Mouse (Mus musculus) cerebellum, postnatal 10 days (tissue): ENCODE measurements around the gene Kif5a.

Source experiments
- DNase-seq, 2 experiments: peaks; one replicate each; pipeline ENCODE4 v3.0.0; 2021; ENCODE audit warnings: mixed read lengths in 2 of 2

Gene Kif5a

GRCm38 (mm10) chr10:127264336-127264735 lies 1.2 kb upstream of the Kif5a start:
- DNase-seq, result peak; percentile 43 to 50

- peak; percentile 28 to 38 for DNase-seq
Measured at GRCm38 (mm10) chr10:127263631-127264030, 483 bp upstream of the Kif5a start.

- peak; percentile 57 to 69 for DNase-seq
Measured at GRCm38 (mm10) chr10:127261706-127262547, 1.2 kb downstream of the Kif5a start.

DNA sequence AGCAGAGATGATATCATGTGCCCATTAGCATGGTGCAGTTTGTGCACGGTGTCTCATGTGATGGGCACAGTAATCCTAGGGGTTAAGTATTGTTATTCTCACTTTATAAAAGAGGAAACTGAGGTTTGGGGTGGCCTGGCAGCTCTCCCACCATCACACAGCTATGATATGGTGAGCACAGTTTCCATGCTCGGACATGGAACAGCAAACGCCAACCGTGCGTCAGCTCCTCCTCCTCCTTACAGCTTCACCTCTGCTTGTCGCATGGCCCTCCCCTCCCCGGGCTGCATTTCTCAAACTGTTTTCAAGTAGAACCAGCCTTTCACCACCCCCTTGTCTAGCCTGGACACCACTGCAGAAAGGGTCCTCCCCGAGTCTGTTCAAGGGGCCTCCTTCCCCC lies 4.7 kb downstream of the Kif5a start:
- DNase-seq, result no peak

- DNase-seq, result no peak
Measured at GRCm38 (mm10) chr10:127257790-127258189, 5.4 kb downstream of the Kif5a start.

DNA sequence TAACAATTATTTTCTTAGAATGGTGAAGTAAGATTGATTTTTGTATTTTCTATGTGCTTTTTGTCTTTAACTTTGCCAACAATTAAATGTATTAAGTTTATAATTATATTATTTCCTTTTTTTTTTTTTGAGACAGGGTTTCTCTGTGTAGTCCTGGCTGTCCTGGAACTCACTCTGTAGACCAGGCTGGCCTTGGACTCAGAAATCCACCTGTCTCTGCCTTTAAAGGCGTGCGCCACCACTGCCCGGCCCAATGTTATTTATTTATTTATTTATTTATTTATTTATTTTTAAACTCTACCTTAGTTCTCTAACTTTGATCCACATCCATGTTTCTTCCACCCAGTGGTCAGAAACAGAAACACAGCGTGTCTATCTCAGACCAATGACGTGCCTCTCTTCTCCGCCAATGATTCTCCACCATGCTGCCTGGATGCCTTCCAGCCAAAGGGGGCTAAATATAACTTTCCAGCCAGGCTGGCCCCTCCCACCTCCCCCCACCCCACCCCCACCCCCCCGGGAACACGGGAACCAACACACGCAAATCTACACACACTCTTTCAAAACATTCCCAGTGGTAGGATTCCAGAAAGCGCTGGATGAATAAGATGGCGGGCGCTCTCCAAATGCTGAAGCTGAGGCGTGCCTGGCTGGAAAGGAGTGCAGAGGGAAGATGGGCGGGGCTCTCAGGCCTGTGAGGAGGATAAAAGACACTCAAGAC lies 7.4 kb downstream of the Kif5a start:
- peak; percentile 74 to 81 for DNase-seq

- DNase-seq, result no peak
Measured at GRCm38 (mm10) chr10:127250810-127251209, 12.3 kb downstream of the Kif5a start.

DNA sequence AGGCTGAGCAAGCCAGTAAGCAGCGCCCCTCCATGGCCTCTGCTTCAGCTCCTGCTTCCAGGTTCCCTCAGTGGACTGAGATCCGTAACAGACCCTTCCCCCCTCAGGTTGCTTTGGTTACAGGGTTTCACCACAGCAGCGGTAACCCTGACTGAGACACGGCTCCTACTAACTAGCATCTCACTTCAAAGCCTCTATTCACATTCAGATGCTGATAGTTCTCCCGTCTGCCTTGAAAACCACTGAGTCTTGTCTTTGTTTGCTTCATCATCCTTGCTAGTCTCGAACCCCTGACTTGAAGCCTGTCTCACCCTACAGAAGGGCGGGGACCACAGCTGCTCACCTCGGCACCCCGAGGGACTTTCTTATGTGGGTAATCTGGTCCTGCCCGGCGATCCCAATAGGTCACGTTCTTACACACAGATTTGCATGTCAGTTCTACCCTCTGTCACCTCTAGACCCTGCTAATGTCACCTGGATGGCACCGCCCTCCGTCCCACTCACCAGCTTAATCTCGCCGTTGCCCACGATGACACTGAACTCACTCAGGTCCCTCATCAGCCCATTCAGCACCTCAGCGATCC lies 24.8 kb downstream of the Kif5a start:
- no peak for DNase-seq

DNA sequence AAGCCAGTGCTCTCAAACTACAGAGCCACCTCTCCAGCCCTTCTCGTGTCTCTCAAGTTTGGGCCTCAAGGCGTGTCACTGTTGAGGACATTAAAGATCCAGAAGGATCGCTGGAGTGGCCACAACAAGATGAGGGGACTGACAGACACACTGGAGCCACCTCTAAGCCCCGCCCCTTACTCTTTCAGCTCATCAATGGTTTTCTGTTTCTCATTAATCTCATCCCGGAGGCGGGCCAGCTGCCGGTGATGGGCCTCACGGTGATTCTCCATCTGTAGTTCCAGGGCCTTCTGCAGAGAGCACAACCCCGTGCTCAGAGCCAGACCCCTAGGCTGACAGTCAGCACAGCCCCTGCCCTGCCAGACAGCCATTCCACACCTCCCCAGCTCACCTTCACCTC lies 26.6 kb downstream of the Kif5a start:
- DNase-seq, result no peak

- DNase-seq, result peak; percentile 27 to 42
Measured at GRCm38 (mm10) chr10:127233141-127233540, 30.0 kb downstream of the Kif5a start.

DNA sequence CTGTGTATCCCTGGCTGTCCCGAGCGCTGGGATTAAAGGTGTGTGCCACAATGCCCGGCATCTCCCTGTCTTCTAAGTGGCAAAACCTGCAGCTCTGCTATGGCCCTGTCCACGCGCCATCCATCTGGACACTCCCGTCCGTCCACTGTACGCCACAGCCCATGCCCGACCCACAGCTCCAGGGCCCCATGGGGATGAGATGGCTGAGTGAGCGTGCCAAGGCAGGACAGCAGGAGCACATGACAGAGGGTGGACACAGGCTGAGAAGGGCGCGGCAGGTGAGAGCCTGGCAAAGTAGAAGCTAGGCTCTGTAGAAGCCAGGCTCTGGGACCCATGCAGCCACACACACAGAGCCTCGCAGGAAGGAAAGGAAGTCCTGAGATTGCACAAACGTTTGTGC lies 31.4 kb downstream of the Kif5a start:
- peak; percentile 39 to 43 for DNase-seq

GRCm38 (mm10) chr10:127230693-127231092 lies 32.5 kb downstream of the Kif5a start:
- DNase-seq, result no peak

DNA sequence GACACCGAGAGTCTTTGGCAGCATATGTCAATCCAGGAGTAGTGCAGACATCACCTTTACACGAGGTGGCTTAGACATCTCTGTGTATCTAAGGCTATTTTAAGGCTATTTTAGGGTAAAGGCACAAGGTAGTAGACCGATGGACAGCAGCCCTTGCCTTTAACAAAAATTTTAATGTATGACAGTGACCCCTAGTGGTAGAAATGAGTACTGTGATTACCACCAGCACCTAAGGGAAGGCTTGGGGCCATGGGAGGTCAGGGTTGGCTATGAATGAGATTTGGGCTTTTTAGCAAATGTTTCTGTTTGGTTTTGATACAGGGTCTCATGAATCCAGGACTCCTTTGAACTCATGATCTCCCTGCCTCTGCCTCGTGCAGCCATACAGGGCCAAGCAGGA lies 34.3 kb downstream of the Kif5a start:
- peak; percentile 70 to 92 for DNase-seq

DNA sequence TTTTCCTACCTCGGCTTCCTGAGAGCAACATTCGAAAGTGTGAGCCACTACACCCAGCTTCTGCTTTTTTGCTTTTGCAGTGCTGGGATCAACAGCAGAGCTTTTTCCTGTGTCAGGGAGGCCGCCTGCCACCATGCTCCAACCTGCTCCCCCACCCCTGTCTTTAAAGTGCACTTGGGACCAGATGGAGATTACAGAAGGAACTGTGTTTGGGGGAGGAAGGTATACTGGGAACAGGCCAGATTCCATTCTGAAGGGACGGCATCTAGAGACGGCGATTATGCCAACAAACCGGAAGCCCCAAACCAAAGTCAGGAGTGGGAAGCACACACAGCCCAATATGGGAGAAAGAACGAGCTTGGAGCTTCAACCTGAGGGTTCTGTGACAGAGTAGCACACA lies 36.0 kb downstream of the Kif5a start:
- no peak for DNase-seq

GRCm38 (mm10) chr10:127226318-127226895 lies 36.7 kb downstream of the Kif5a start:
- DNase-seq, result peak; percentile 44 to 49

GRCm38 (mm10) chr10:127225732-127226131 lies 37.4 kb downstream of the Kif5a start:
- DNase-seq, result no peak

- no peak for DNase-seq
Measured at GRCm38 (mm10) chr10:127225213-127225612, 37.9 kb downstream of the Kif5a start.

GRCm38 (mm10) chr10:127218339-127218738 lies 44.8 kb downstream of the Kif5a start:
- DNase-seq, result no peak

DNA sequence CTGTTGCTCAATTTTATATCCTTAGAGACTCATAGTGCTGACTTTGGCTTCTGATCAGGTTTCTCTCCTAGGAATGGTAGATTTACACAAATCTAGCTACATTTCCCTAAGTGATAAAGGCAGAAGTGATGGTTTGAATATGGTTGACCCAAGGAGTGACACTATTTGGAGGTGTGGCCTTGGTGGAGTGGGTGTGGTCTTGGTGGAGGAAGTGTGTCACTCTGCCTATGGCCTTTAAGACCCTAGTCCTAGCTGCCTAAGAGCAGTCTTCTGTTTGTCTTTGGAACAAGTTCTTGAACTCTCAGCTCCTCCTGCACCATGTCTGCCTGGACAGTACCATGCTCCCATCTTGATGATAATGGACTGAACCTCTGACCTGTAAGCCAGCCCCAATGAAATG lies 46.0 kb downstream of the Kif5a start:
- peak in 1 of 2 experiments; percentile 0 for DNase-seq

DNA sequence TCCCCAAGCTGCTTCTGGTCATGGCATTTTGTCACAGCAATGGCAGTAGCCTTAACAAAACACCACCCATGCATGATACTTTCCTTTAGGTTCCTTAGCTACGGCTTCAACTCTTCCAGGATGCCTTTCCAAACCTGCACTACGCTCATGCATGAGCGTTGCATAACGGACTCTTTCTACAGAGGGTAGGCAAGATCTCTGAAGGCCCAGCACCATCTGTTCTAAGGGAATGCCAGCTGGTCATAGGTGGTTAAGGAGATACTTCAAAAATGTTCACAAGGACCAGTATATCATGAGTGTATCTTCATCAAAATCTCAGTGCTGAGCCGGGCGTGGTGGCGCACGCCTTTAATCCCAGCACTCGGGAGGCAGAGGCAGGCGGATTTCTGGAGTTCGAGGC lies 46.7 kb downstream of the Kif5a start:
- peak in 1 of 2 experiments; percentile 3 for DNase-seq

DNA sequence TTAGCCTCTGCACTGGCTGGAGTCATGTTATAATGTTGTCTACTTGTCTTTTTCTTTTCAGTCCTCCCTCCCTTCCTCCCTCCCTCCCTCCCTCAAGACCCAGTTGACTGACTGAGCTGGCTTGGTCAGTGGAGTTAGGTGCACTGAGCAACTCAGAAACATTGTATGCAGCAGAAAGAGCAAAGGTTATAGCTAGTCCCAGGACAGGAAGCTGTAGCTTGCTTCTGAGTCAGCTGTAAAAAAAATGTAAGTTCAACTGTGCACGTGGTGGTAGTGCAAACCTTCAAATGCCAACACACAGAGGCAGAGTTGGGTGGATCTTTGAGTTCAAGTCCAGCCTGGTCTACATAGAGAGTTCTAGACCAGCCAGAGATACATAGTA lies 48.7 kb downstream of the Kif5a start:
- DNase-seq, result no peak

DNA sequence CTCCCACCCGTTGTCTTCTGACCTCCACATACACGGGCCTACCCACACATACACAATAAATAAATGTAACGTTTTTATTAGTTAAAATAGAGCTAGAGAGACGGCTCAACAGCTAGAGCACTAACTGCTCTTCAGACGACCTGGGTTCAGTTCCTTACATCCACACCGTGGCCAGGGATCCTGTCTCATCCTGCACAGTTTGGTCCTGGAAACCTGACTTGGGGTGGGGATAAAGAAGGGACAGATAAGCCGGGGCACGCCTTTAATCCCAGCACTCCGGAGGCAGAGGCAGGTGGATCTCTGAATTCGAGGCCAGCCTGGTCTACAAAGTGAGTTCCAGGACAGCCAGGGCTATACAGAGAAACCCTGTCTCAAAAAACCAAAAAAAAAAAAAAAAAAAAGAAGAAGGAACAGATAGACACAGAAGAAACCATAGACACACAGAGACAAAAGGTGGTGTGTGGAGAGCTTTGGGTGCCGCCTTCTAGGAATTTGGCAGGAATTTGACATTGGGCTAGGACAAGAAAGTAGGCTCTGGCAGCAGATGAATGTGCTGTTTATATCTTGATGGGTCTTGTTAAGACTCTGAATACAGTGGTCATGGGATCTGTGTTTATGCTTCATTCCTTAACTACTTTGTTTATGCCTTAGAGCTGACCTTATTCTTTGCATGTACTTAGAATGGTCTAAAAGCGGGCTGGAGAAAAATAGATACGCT lies 49.3 kb downstream of the Kif5a start:
- DNase-seq, result peak in 1 of 2 experiments; percentile 3

DNA sequence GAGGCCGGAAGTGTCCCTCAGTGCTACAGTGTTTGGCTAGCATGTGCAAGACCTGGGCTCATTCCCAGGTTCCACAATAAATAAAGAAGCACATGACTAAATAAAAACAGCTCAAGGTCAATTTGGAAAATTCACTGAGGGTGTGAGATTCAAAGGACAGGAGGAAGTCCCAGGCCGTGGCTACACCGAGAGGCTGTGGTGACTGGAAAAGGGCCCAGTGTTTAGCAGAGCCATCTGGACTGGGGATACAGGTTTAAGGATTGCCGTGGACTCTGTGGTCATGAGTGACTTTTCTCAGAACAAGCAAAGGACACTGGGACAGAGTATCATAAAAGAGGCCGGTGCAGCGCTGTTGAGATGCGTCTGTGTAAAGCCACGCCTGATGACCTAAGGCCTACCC lies 49.9 kb downstream of the Kif5a start:
- peak in 1 of 2 experiments; percentile 18 for DNase-seq
